Mouse (Mus musculus): ENCODE data around the gene Ndst2.

DNA sequence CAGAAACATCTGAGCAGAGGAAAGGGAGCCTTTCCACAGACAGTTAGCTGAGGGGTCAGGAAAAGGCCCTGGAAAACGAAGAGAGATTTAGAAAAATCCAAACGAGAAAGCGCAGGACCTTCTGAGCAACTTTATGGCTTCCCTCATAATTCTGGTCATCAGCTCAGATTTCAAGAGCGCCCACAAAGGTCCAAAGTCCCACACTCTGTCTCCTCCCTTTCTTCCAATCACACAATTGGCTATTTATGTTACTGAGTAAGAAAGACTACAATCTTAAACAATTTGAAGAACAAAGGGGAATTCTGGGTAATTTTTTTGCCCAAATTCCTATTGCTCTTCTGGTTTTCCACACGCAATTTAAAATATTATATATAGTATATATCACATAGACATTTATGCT lies 16.1 kb upstream of the Ndst2 start:
- TF ChIP-seq CTCF (IDR thresholded peaks at IDR 0.05; ENCODE audit: low read depth) = no peak
- TF ChIP-seq EP300 (IDR thresholded peaks at IDR 0.05; ENCODE audit: low read depth) = no peak

Measured in liver, postnatal 0 days (tissue).